Mouse (Mus musculus): ENCODE measurements around the gene Pgm2. TPM values are rescaled to one million over a fixed set of nuclear protein-coding genes. Genes with fewer than 3 reads are reported as not detected.

Gene Pgm2
- polyA plus RNA-seq, 1 experiment, result 10.7 TPM

DNA sequence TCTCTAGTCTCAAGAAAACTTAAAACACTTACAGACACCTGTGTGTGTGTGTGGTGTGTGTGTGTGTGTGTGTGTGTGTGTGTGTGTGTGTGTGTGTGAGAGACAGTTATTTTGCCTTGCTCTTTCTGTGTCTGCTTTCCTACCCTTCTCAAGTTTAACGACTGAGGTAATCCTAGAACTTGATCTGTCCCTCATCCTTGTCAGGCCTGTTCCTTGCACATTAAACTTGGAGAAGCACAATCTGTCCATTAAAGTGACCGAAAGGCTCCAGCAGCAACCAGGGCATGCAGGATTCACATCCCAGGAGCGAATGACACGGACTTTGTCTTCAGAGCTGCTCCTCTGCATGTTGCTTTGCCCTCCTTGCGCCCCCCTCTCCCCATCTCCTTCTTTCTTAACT is 69.8 kb downstream of the Pgm2 start:
- no peak overlapping the region for H3K4me3 ChIP-seq (ENCODE audit: insufficient read depth, low read length)
- no peak for TF ChIP-seq POLR2A (IDR thresholded peaks at IDR 0.05; ENCODE audit: extremely low read depth, insufficient read depth, low read length)
- no peak for TF ChIP-seq CTCF (IDR thresholded peaks at IDR 0.05; ENCODE audit: extremely low read depth, insufficient read depth, low read length)
- peaks cover 4% of the 10 kb centered on the region; the same call in 1 of the 2 replicates for H3K4me1 ChIP-seq (ENCODE audit: control insufficient read depth, insufficient read depth, low read length)
- no peak overlapping the region for H3K27ac ChIP-seq (ENCODE audit: insufficient read depth, low read length)

DNA sequence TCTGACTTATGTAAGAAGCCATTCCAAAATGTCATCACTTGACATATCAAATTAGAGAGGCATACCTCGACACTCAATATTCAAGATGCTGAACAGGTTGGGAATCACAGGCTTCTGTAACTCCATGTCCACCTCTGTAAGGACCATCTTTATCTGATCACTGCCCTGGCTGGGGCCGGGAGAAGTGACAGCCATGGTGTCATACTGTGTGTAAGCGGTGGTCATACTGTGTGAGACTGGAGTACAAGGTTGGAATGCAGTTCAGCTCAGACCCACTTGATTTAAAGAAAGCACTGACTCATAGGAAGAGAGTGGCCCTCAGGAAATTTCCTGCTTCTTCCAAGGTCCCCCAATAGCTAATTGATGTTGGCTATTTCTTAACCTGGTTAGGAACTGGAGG is 71.7 kb downstream of the Pgm2 start:
- no peak overlapping the region for H3K4me3 ChIP-seq (ENCODE audit: insufficient read depth, low read length)
- no peak overlapping the region for H3K27ac ChIP-seq (ENCODE audit: insufficient read depth, low read length)
- TF ChIP-seq CTCF (IDR thresholded peaks at IDR 0.05; ENCODE audit: extremely low read depth, insufficient read depth, low read length) (no peak), POLR2A (IDR thresholded peaks at IDR 0.05; ENCODE audit: extremely low read depth, insufficient read depth, low read length) (no peak)
- H3K4me1 ChIP-seq (ENCODE audit: control insufficient read depth, insufficient read depth, low read length), result peaks cover 4% of the 10 kb centered on the region; the same call in 1 of the 2 replicates

DNA sequence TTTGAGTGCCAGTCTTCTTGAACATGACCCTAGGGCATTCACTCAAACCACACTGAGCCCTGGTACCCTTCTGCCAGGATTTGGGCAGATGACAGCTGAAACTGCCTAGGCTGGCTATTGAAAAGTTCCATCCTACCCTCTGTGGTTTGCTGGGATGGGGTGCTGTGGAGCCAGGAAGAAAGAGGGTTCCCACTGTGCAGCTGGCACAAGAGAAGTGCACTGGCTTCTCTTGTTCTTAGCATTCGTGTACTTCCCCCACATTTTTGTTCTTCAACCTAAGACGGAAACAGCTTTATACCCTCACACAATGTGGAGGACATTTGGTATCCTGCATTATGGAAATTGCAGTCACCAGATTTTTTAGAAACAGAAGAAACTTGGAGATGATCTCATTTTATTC is 73.1 kb downstream of the Pgm2 start:
- Histone ChIP-seq H3K27ac (ENCODE audit: insufficient read depth, low read length) (no peak overlapping the region), H3K4me3 (ENCODE audit: insufficient read depth, low read length) (no peak overlapping the region), H3K4me1 (ENCODE audit: control insufficient read depth, insufficient read depth, low read length) (peaks cover 4% of the 10 kb centered on the region; the same call in 1 of the 2 replicates)
- TF ChIP-seq POLR2A (IDR thresholded peaks at IDR 0.05; ENCODE audit: extremely low read depth, insufficient read depth, low read length) (no peak), CTCF (IDR thresholded peaks at IDR 0.05; ENCODE audit: extremely low read depth, insufficient read depth, low read length) (no peak)

DNA sequence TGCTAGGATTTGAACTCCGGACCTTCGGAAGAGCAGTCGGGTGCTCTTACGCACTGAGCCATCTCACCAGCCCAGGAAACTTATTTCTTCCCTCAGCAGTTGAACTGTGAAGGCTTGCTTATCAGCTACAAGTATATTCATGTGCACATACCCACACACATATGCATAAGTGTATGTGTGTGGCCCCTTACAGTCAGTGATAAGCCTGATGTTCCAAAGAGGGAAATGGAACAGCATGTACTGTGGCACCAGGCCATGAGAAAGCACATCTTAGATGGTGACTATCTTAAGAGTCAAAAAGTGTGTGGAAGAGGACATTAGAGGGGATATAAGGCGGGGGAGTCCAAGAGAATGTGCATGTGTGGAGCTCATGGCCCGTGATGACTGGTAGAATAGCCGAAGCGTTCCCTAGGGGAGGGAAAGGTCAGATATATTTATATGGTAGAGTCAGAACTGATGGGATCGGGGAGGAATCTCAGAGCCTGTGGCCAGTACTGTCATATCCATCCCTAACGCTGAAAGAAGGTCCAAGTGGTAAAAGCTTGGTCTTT is 76.3 kb downstream of the Pgm2 start:
- TF ChIP-seq POLR2A (IDR thresholded peaks at IDR 0.05; ENCODE audit: extremely low read depth, insufficient read depth, low read length) (no peak), CTCF (IDR thresholded peaks at IDR 0.05; ENCODE audit: extremely low read depth, insufficient read depth, low read length) (no peak)
- H3K27ac ChIP-seq (ENCODE audit: insufficient read depth, low read length), result no peak overlapping the region

DNA sequence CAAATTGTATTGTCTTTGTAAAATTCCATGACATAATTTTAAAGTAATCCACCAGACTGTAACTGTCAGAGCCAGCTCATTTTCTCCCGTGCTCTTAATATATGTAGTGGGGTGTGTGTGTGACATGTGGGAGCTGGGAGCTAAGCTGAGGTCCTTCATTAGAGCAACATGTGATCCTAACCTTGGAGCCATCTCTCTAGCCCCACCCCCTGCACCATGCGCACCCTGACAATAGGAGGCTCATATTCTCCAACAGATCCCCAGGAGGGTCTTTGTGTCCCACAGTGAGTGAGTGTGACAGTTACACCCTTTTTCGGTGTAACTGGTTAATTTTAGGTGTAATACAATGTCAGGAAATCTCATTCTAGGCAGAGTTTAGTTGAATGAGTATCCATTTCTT is 80.1 kb downstream of the Pgm2 start:
- H3K27ac ChIP-seq (ENCODE audit: insufficient read depth, low read length), result no peak overlapping the region
- H3K4me3 ChIP-seq (ENCODE audit: insufficient read depth, low read length), result no peak overlapping the region
- no peaks in the 10 kb centered on the region for H3K4me1 ChIP-seq (ENCODE audit: control insufficient read depth, insufficient read depth, low read length)
- no peak for TF ChIP-seq CTCF (IDR thresholded peaks at IDR 0.05; ENCODE audit: extremely low read depth, insufficient read depth, low read length)
- TF ChIP-seq POLR2A (IDR thresholded peaks at IDR 0.05; ENCODE audit: extremely low read depth, insufficient read depth, low read length), result no peak

More for the DNA sequence above, 76.3 kb downstream of the Pgm2 start:
- H3K4me3 ChIP-seq (ENCODE audit: insufficient read depth, low read length), result no peak overlapping the region
- peaks cover 4% of the 10 kb centered on the region; the same call in 1 of the 2 replicates for H3K4me1 ChIP-seq (ENCODE audit: control insufficient read depth, insufficient read depth, low read length)

DNA sequence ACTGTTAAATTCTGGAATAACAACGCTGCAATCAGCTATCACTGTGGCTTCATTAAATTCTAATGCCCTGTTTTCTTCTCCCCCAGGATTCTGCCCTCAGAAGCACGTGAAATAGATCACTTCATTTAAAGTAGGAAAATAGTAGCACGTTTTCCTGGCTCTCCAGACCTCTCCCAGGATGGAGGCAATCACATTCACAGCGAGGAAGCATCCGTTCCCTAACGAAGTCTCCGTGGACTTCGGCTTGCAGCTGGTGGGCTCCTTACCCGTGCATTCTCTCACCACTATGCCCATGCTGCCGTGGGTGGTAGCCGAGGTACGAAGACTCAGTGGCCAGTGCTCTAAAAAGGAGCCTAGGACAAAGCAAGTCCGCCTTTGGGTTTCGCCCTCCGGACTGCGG is 80.6 kb downstream of the Pgm2 start:
- TF ChIP-seq POLR2A (IDR thresholded peaks at IDR 0.05; ENCODE audit: extremely low read depth, insufficient read depth, low read length) (no peak), CTCF (IDR thresholded peaks at IDR 0.05; ENCODE audit: extremely low read depth, insufficient read depth, low read length) (no peak)
- Histone ChIP-seq H3K4me1 (ENCODE audit: control insufficient read depth, insufficient read depth, low read length) (no peaks in the 10 kb centered on the region), H3K27ac (ENCODE audit: insufficient read depth, low read length) (no peak overlapping the region), H3K4me3 (ENCODE audit: insufficient read depth, low read length) (no peak overlapping the region)

DNA sequence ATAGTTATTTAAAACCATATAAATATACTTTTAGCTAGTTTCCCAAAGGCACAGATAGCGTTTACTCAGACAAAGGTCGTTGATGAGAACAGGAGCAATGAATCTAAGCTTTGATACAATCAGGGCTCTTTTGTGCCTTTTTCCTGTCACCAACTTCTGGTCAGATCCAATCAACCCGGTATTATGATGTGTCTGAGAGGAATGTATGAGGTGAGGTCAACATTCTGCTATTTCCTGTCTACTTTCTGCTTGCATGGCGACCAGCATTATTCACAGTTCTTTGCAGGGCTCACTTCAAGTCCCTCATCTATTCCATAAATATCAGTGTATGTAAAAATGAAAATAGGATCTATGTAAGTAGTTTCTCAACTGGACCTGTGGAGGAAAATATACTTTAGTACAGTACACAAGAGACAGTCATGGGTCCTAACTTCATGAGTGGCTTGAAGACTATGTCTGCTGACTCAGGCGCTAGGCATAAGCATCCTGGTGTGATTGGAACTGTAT is 81.7 kb downstream of the Pgm2 start:
- TF ChIP-seq CTCF (IDR thresholded peaks at IDR 0.05; ENCODE audit: extremely low read depth, insufficient read depth, low read length) (no peak), POLR2A (IDR thresholded peaks at IDR 0.05; ENCODE audit: extremely low read depth, insufficient read depth, low read length) (no peak)
- Histone ChIP-seq H3K4me3 (ENCODE audit: insufficient read depth, low read length) (no peak overlapping the region), H3K4me1 (ENCODE audit: control insufficient read depth, insufficient read depth, low read length) (no peaks in the 10 kb centered on the region), H3K27ac (ENCODE audit: insufficient read depth, low read length) (no peak overlapping the region)

Other genes with a start within 250 kb of the Pgm2 start
- 14.5 and 14.9 TPM in 2 replicates for gene Rell1, start 124.1 kb upstream of the Pgm2 start, polyA plus RNA-seq (2012; rRNA removed)
- 13.8 and 16.8 TPM in 2 replicates for gene Tbc1d1, start 63.4 kb downstream of the Pgm2 start, polyA plus RNA-seq (2012; rRNA removed)

All from cortical plate, adult 2 months (tissue).